Mouse (Mus musculus): Measurements from ENCODE around the gene Zfp526.

GRCm38 (mm10) chr7:25209161-25209622 is 12.0 kb upstream of the Zfp526 start:
- TF ChIP-seq GATA1 (IDR thresholded peaks at IDR 0.05; ENCODE audit: low read length) (peak; percentile 70), TAL1 (IDR thresholded peaks at IDR 0.05; ENCODE audit: low read length) (no peak)

Measured in erythroblast, embryonic 14.5 days (primary cell).